Mouse (Mus musculus) heart, postnatal 0 days (tissue): ENCODE data around the gene Cdh13. TPM values are rescaled to one million over a fixed set of nuclear protein-coding genes. Genes with fewer than 3 reads are reported as not detected.

Experiments
- ATAC-seq: fragments of 200-750 bp; cut with Nextera tagmentation; 2 replicates; pipeline ENCODE4 v1.8.0; 2017; ENCODE audit warnings: low read depth, moderate number of reproducible peaks, moderate library complexity; ENCODE audit not compliant: insufficient read depth
- DNase-seq: peaks from one replicate; pipeline ENCODE4 v3.0.0-alpha.2; 2016; ENCODE audit warnings: low spot score
- H3K27ac ChIP-seq: fragments of 300-500 bp; sonication (generic); 2 replicates; pipeline ENCODE4 v1.5.1; 2014; ENCODE audit warnings: low read depth, mild to moderate bottlenecking
- H3K27me3 ChIP-seq: fragments of 300-500 bp; sonication (generic); 2 replicates; pipeline ENCODE4 v1.6.1; 2014; ENCODE audit warnings: low read length, mixed read lengths; ENCODE audit not compliant: control insufficient read depth, insufficient read depth
- H3K36me3 ChIP-seq: fragments of 300-500 bp; sonication (generic); replicated peaks from 2 replicates; pipeline ENCODE4 v1.6.1; 2014; ENCODE audit warnings: low read length, mixed read lengths; ENCODE audit not compliant: control insufficient read depth, insufficient read depth
- H3K4me1 ChIP-seq: fragments of 300-500 bp; sonication (generic); 2 replicates; pipeline ENCODE4 v1.6.1; 2014; ENCODE audit warnings: antibody characterized with exemption; ENCODE audit not compliant: control insufficient read depth, insufficient read depth
- H3K4me2 ChIP-seq: fragments of 300-500 bp; sonication (generic); 2 replicates; pipeline ENCODE4 v1.6.1; 2014; ENCODE audit warnings: low read depth, mild to moderate bottlenecking, low read length, moderate library complexity
- H3K4me3 ChIP-seq: fragments of 300-500 bp; sonication (generic); 2 replicates; pipeline ENCODE4 v1.5.1; 2014; ENCODE audit warnings: low read depth, low read length
- H3K9ac ChIP-seq: fragments of 300-500 bp; sonication (generic); replicated peaks from 2 replicates; pipeline ENCODE4 v1.6.1; 2014; ENCODE audit warnings: low read depth, low read length, mixed read lengths
- H3K9me3 ChIP-seq: fragments of 300-500 bp; sonication (generic); replicated peaks from 2 replicates; pipeline ENCODE4 v1.6.1; 2016; ENCODE audit warnings: low read length; ENCODE audit not compliant: control insufficient read depth
- CTCF ChIP-seq: IDR thresholded peaks from 2 replicates; pipeline ENCODE4 v1.5.1; 2016; ENCODE audit warnings: antibody characterized with exemption, control low read depth, low read depth
- EP300 ChIP-seq: IDR thresholded peaks from 2 replicates; pipeline ENCODE4 v1.6.1; 2016; ENCODE audit warnings: antibody characterized with exemption, low read depth
- WGBS: fragments of 180-500 bp; shearing (Covaris S2); extraction: QIAGEN DNeasy Blood & Tissue Kit; methylation state at CpG from one replicate; pipeline ENCODE4 v1.1.7; 2014; 5-methylcytosine and 5-hydroxymethylcytosine counted together
- polyA plus RNA-seq: library from polyadenylated mRNA; unstranded; fragments of >200 nt; fragmentation: Nextera tagmentation; extraction: Ambion mirVana; gene quantifications from 2 replicates; pipeline ENCODE4 v1.2.1, GENCODE M21; 2015
- total RNA-seq: library from RNA; depleted of rRNA; stranded (reverse); fragments of >200 nt; gene quantifications from 2 replicates; pipeline ENCODE4 v1.2.3, GENCODE M21; 2014; ENCODE audit warnings: low replicate concordance

The Cdh13 gene
- total and polyA plus RNA-seq, 2 experiments from 2014 or later, result 109 to 136 TPM

DNA sequence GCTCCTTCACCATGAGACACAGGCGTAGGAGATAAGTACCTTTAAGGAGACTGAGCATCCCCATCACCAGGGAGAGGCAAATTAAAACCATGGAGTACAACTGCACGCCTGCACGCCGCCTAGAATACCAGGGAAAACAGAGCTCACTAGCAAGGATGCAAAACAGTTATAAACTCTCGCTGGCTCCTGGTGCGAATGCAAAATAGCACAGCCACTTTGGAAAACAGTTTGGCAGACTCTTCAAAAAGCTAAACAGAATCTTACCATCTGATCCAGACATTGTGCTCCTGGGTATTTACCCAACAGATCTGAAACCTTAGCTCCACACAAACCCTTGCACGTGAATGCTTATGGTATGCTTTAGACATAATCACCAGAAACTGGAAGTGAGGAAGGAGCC lies 506.1 kb downstream of the Cdh13 start:
- H3K9me3 ChIP-seq, result no peaks in the 10 kb centered on the region
- DNase-seq, result no peak
- 88% methylated on average over 7 of the region's 7 CpGs for WGBS
- H3K36me3 ChIP-seq, result no peaks in the 10 kb centered on the region
- no peak overlapping the region for H3K9ac ChIP-seq
- H3K4me1 ChIP-seq, result no peaks in the 10 kb centered on the region
- no peak overlapping the region for H3K27ac ChIP-seq
- no peak overlapping the region for H3K4me2 ChIP-seq
- H3K4me3 ChIP-seq, result no peak overlapping the region
- ATAC-seq, result no peak
- no peak for TF ChIP-seq CTCF
- no peak for TF ChIP-seq EP300
- no peaks in the 10 kb centered on the region for H3K27me3 ChIP-seq

DNA sequence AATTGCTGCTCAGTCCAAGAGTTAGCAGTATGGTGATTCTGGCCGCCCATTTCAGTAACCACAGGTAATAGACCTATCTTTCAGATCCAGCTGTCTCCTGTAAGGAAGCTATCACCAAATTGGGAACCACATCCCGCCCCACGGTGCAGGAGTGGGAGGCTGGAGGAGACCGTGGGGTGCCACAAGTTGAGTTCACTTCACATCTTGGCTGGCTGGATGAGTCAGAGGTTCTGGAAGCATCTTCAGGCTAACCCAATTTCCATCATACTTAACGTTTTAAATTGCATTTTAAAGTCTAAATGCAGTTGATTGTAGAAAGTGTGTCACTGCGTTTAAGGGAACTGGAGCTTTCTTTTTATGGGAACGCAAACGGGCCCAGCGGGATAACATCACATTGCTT lies 511.4 kb downstream of the Cdh13 start:
- Histone ChIP-seq H3K9ac (no peak overlapping the region), H3K4me3 (no peak overlapping the region), H3K9me3 (0 out of 2 replicates have a peak, but pooled peaks cover 2% of the 10 kb centered on the region), H3K36me3 (no peaks in the 10 kb centered on the region), H3K4me1 (no peaks in the 10 kb centered on the region), H3K27ac (no peak overlapping the region), H3K27me3 (no peaks in the 10 kb centered on the region), H3K4me2 (no peak overlapping the region)
- ATAC-seq, result no peak
- WGBS, result 77% methylated on average over 9 of the region's 9 CpGs
- TF ChIP-seq EP300 (no peak), CTCF (no peak)
- DNase-seq, result no peak

DNA sequence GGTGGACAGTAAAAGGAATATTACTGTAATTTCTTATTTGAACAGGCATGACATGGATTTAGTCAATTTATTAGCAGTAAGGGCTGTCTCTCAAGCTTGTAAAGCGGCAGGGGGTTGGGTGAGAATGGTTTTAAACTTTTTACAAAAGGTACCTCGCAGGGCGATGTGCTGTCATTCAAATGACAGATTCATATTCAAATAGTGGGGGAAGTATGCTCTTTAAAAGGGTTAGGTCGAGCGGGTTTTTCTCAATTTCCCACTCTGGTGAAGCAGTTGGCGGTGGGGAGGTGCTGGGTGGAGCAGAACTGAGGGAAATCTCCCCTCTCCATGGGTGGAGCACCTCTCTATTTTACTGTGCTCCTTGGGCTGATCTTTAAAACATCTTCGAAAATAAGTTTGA lies 513.0 kb downstream of the Cdh13 start:
- no peak overlapping the region for H3K9ac ChIP-seq
- WGBS, result 63% methylated on average over 7 of the region's 7 CpGs
- H3K4me3 ChIP-seq, result no peak overlapping the region
- ATAC-seq (no peak), DNase-seq (no peak)
- no peaks in the 10 kb centered on the region for H3K36me3 ChIP-seq
- H3K4me2 ChIP-seq, result no peak overlapping the region
- no peak for TF ChIP-seq EP300
- no peak for TF ChIP-seq CTCF
- no peaks in the 10 kb centered on the region for H3K27me3 ChIP-seq
- H3K9me3 ChIP-seq, result peaks cover 13% of the 10 kb centered on the region
- H3K4me1 ChIP-seq, result no peaks in the 10 kb centered on the region
- H3K27ac ChIP-seq, result no peak overlapping the region

DNA sequence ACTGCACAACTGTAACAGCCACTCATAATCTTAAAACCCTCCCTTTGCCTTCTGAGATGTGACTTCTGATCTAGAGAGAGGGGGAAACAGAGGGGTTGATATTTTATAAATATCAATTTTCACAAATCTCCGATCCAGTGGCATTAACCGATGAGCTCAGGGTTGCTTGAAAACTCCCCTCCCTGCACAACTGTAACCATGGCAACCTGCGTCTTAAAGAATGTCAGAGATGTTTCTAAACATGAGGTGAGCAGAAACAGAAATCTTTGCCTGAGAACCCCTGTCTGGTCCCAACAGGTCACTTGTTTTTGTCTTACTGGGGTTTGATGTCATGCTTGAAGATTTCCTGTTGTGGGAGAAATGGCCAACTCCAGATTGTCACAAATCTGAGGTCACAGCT lies 513.6 kb downstream of the Cdh13 start:
- peaks cover 13% of the 10 kb centered on the region for H3K9me3 ChIP-seq
- WGBS, result 88% methylated on average over 3 of the region's 3 CpGs

DNA sequence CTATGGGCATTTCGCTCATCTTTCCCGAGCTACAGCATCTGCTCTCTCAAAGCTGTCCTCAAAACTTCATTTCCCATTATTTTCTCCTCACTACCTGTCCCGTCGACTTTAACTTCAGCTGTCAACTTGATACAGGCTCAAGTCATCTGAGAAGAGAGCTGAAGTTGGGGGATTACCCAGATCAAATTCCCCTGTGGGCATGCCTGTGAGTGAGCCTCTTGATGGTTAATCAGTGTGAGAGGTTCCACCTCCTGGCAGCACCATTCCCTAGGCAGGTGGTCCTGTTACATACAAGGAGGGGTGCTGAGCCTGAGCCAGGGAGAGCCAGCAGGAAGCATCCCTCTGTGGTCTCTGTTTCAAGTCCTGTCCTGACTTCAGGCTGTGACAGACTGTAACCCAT lies 519.6 kb downstream of the Cdh13 start:
- H3K27me3 ChIP-seq, result no peaks in the 10 kb centered on the region
- no peak overlapping the region for H3K27ac ChIP-seq
- WGBS, result 82% methylated on average over 4 of the region's 4 CpGs
- no peak for DNase-seq
- TF ChIP-seq EP300, result no peak
- no peak for TF ChIP-seq CTCF
- ATAC-seq, result no peak
- H3K4me3 ChIP-seq, result no peak overlapping the region
- H3K4me2 ChIP-seq, result no peak overlapping the region
- H3K36me3 ChIP-seq, result no peaks in the 10 kb centered on the region
- H3K4me1 ChIP-seq, result no peaks in the 10 kb centered on the region
- peaks cover 13% of the 10 kb centered on the region for H3K9me3 ChIP-seq
- H3K9ac ChIP-seq, result no peak overlapping the region

More for the DNA sequence above, 513.6 kb downstream of the Cdh13 start:
- Histone ChIP-seq H3K36me3 (no peaks in the 10 kb centered on the region), H3K27ac (no peak overlapping the region), H3K4me1 (no peaks in the 10 kb centered on the region), H3K9ac (no peak overlapping the region), H3K27me3 (no peaks in the 10 kb centered on the region), H3K4me2 (no peak overlapping the region), H3K4me3 (no peak overlapping the region)
- no peak for ATAC-seq
- DNase-seq, result no peak
- TF ChIP-seq CTCF, result no peak
- TF ChIP-seq EP300, result no peak

DNA sequence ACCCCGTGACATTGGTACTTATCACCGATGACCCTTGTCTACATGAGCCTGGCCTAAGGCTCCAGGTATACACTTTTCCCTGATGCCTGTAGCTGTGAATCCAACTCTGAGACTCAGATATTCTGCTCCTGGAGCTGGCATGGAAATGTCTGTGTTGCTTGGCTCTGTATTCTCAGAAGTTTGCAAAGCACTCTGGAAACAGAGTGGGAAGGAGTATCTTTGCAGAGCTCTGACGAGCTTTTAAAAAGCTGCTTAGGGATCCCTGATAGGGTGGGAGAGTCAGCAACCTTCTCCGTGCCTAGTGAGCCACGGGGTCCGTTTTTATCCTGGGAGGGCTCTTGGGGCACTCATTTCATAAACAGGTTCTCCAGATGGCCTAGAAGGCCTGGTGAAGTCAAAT lies 526.1 kb downstream of the Cdh13 start:
- no peak overlapping the region for H3K9ac ChIP-seq
- H3K4me2 ChIP-seq, result no peak overlapping the region
- ATAC-seq (no peak), DNase-seq (no peak)
- H3K36me3 ChIP-seq, result no peaks in the 10 kb centered on the region
- H3K9me3 ChIP-seq, result no peaks in the 10 kb centered on the region
- TF ChIP-seq CTCF (no peak), EP300 (no peak)
- 67% methylated on average over 6 of the region's 6 CpGs for WGBS
- no peak overlapping the region for H3K27ac ChIP-seq
- H3K4me3 ChIP-seq, result no peak overlapping the region
- no peaks in the 10 kb centered on the region for H3K4me1 ChIP-seq
- no peaks in the 10 kb centered on the region for H3K27me3 ChIP-seq
